Mouse (Mus musculus) liver (tissue): ENCODE measurements around the gene Uqcrh.

Source experiments
- DNase-seq: peaks from one replicate; pipeline ENCODE4 v3.0.0-alpha.2; 2020; ENCODE audit warnings: mixed read lengths

Uqcrh gene

DNA sequence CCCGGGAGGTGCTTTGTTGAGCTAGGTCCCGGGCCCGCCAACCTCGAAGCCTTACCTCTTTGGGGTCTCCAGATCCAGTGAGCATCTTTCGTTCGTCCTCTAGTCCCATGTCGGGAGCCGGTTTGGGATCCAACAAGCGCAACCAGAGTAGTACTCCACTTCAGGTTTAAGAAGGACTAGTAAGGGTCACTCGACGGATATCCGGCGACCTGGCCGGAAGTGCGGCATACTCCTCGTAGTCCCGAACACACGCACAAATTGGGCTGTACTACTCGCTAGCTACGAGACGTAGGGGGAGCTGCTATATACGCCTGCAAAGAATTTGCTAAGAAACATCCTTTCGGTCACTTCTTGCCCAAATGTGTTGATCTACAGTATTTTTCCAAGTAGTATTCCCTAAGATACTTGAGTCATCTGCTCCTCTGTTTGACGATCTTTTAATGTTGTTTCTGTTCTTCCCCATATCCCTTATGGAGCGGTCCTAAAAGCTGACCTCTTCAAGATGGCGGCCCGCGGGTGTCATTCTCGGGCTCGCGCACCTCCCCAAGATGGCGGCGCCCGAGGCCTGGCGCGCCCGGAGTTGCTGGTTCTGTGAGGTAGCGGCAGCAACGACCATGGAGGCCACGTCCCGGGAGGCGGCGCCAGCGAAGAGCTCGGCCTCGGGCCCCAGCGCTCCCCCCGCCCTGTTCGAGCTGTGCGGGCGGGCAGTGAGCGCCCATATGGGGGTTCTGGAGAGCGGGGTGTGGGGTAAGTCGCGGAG is at the start of gene Uqcrh, which contains the start of gene Lrrc41:
Gene Uqcrh (minus strand): TSS at position 211 of the 760 bp plus-strand sequence.
Gene Lrrc41 (plus strand): TSS at position 409 of the 760 bp plus-strand sequence.
- peak; percentile 96 for DNase-seq

DNA sequence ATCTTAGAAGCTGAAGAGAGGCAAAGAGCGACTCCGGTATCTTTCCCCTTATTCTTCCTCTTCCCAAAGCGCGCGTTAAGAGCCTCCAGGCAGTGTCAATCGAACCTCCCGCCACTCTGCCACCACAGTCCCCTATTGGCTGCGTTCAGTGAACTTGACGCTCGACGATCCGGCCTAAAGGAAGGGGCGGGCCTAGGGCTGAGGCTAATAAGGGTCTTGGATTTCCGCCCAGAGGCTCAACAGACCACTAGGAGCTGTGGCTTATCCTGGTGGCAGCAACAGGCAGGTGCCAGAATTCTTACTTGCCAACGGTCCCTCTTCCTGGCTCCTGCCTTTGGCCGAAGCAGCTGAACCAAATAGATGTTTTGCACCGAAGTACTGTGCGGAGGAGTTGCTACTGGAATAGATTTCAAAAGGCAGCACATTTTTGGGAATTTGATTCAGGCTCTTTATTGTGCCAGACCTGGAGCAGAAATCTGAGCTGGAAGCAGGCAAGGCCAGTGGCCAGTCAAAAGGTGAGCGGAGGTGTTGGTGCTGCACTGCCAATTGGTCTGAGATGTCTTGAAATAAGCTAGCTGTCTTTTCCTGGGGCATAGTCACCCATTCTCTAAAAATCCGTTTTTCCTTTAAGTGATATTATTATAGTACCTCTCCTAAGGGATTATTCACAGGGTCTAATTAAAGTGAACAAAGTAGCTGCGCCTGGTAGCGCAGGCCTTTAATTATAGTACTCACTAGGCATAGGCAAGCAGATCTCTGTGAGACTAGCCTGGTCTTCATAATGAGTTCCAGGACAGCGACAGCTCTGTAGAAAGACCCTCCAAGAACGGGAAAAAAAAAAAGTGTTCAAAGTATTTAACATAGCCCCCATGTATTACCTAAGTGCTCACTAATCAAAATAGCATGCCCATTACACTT is 49.0 kb upstream of the Uqcrh start, which contains the start of the genes Rad54l and Pomgnt1:
Gene Rad54l (minus strand): TSS at position 89 of the 918 bp plus-strand sequence.
Gene Pomgnt1 (plus strand): TSS at position 239 of the 918 bp plus-strand sequence.
- DNase-seq, result peak; percentile 92

DNA sequence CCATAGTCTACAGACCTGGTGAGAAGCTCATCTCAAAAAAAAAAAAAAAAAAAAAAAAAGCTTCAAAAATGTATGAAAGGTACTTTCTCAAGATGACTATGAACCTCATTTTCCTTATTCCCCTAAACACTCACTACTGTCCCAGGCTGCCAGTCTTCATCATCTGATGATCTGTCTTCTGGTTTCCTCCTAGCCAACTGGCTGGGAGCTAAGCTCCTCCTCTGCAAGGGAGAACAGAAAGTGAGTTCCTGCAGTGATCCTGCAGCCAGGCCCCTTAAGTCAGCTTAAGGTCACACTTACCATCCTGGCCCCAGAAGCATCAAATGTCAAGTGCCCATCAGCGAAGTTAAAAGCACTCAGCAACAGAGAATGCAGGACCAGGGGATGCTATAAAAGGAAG is 47.9 kb upstream of the Uqcrh start:
- DNase-seq, result peak; percentile 34

DNA sequence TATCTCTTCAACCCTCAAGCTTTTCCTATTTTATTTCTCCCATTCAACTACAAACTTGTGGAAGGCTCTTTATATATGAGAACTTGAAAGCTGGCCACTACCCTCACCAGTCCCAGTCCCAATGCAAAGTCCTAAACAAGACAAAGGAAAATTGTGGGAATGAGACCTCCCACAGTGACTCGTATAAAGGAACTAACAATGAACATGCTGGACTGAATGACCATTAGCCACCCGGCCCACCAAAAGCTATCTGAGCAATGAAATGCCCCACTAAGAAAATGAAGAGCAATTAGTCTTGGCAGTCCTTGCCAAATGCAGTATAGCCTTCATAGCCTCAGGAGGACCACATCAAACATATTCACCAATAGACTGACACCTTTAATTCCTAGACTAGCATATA is 36.6 kb upstream of the Uqcrh start:
- DNase-seq, result no peak

DNA sequence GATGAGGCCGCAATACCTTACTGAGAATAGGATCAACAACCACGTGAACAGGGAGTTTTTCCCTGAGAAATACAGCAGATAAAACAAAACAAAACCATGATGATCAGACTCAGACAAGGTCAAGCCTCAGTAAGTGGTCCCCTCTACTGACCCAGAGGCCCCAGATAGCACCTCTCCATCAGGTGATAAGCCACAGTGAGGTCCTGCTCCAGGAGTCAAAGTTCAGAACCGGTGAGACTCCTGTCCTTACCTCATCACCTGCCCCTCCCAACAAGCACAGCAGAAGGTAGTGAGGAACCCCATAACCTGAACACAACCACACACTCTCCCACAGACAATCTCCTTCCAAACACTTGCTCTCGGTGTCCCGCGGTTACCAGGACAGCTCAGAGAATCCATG is 35.8 kb upstream of the Uqcrh start:
- DNase-seq, result no peak

DNA sequence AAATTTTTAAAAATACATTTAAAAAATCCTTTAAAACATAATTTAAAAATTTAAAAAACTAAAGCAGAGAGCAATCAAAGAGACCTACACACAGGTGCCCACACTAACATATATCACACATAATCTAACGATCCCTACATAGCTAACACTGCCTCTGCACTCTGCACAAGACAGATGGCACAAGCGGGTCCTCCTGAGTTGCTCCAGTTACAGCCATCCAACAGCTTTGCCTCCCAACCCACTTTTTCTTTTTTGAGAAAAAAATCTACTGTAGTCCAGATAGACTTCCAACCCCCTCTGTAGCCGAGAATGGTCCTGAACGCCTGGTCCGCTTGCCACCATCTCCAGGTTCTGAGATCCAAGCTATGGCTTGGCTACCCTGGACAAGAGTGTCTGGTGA is 30.4 kb upstream of the Uqcrh start:
- DNase-seq, result no peak

DNA sequence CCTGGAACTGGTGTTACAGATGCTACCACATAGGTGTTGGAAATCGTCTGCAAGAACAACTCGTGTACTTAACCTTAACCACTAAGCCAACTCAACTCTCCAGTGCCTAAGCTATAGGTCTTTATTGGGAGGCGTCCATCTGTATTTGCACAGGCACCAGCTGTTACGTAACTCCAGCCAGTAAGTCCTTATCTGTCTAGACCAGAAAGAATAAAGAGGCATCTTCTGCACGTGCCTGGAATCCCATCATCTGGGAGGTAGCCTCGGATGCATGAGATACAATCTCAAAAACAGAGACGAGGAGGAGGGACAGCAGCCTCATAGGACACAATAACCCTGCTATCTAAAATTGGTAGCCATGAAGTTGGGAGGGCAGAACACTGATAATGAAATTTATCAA is 26.1 kb upstream of the Uqcrh start:
- peak; percentile 58 for DNase-seq

DNA sequence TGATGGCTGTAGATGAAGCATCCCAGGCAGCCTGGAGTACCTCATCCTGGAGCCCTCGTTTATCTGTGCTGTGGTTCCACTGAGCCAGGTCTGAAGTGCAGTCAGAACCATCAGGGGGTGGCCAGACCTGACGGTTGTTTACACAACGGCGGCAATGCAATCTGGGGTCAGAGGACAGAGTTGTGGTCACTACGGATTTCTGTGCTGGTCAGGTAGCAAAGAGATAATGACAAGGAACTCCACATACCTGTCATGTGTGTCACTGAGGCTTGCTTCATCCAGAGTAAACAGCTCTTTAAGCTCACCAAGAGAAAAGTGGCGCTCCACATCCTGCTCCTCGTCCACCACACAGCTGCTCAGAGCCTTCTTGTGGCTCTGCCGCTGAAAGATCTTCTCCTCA is 22.3 kb upstream of the Uqcrh start:
- peak; percentile 33 for DNase-seq

DNA sequence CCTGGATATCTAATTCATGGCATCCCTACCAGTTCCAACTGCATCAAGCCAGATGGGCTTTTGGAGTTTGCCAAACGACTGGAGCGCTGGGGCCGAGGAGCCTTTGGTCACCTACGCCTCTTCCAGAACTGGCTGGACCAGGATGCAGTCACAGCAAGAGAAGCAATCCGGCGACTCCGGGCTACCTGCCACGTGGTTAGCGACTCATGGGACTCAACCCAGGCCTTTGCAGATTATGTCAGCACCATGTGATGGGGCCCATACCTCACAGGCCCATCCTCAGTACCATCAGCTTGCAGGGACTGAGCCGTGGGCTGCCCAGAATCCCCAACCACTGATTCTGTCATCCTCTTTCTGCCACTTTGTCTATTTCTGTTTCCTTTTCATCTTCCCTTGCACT is 21.4 kb upstream of the Uqcrh start:
- DNase-seq, result no peak

DNA sequence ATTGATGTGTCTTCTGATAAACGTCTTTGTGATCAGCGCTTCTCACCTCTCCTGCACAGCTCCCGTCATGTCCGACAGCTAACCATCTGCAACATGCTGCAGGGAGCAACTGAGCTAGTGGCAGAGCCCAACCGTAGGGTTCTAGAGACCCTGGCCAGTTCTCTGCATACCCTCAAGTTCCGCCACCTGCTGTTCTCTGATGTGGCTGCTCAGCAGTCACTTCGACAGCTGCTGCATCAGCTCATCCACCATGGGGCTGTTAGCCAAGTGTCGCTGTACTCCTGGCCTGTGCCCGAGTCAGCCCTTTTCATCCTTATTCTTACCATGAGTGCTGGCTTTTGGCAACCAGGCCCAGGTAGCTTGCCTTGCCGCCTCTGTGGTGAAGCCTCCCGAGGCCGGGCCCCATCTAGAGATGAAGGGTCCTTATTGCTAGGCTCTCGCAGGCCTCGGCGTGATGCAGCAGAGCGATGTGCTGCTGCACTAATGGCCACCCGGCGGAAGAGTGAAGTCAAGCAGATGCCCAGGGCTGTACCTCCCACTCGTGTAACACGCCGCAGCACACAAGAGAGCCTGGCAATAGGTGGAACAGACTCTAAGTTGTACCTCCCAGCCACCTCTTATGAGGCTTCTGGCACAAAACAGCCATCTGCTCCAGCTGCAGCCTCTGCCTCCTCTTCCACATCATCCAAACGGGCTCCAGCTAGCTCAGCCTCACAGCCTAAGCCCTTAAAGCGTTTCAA is 13.8 kb upstream of the Uqcrh start:
- no peak for DNase-seq

DNA sequence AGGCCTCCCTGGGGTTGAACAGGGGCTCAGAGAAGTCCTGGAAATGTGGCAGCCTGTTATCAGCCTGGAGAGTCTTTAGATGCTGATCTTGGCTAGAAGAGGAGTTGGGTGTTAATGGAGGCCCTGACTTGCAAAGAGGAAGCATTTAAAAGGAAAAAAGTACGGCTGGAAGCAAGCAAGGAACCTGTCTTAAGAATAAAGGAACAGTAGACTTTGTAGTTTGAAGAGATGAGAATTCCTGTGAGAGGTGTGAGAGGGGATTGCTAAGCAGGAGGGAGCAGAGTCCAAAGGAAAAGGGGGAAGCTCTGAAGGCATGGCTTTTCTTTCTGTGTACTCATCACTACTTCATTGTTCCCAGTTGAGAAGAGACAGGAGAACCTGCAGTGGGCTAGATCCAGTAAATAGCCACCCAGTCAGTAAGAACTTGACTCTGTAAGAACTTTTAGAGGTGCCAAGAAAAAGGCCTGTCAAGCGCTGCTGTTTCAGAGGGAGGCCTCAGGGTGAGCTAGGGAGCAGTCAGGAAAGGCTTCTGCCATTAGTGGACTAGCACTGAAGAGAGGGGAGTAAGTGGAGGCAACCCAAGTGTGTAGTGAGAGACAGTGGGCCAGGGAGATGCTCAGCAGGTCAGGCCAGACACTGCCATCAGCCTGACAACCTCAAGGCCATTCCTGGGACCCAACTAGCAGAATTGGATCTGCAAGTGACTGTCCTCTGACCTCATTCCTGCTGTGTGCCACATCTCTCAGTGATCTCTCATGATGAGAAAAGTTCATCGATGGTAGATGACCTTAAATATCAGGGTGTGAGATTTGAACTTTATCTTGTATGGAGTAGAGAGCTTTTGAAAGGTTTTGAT is 2.6 kb upstream of the Uqcrh start:
- DNase-seq, result no peak

DNA sequence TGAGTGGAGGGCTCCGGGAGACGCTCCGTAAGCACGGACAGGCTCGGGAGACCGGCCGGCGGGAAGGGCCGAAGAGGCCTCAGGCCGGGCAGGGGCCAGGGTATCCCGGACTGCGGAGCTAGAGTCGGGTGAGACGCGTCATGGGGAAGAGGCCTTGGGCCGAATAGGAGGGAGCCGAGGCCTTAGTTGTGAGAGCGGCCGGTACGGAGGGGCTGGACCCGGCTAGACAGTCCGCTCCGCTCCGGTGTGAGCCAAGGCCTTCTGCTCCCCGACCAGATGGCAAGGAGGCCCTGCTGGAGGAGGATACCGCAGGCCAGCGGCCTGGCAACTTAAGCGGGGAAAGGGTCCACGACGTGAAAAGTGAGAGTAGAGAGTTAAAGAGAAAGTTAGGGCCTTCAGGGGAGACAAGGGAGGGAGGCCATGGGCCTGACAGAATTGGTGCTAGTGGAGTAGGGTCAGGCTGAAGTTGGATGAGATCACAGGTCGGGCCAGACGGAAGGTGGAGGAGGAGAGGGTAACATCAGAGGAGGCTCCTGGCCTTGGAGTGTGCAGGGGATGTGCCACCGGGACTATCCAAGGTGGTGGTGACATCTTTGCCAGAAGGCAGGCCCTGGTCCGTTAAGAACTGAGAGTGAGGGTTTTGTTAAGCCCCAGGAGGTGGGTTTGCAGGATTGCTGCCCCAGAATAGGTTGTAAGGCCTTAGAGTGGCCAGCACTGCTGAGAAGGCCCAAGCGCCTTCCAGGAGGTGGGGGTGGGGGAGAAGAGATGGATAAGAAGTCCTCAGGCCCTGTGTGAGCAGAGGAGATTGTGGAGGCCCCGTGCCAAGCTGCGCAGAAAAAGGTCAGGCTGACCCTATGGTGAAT is 1.7 kb upstream of the Uqcrh start:
- peak; percentile 62 for DNase-seq

DNA sequence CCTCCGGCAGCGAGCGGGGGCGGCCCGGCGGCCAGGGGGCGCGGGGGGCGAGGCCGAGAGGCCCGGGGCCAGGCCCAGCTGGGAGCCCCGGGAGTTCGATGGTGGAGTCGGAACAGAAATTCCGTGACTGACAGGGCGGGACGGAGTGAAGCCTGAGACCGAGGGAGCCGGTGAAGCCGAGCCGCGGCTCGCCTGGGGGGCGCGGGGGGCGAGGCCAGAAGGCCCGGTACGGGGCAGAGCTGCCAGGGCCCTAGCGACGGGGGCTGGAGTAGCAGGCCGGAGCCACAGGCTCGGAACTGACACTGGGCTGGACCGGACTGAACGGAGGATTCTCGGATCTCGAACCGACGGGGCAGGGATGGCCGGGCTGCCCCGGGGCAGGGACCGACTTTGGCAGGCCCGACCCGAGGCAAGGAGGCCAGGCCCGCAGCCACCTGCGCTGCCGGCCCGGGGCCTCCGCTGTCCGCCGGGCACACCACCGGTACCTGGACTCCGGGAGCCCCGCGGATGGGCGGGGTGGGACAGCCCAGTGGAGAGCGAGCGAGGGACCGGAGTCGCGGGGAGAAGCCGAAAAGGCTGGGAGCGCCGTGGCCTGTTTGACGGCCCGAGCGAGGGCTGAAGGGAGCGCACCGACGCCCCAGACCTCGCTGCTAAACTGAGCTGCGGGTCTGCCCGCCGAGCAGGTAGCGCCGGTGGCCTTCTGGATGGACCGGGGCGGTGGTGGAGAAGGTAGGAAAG is 929 bp upstream of the Uqcrh start:
- peak; percentile 76 for DNase-seq

DNA sequence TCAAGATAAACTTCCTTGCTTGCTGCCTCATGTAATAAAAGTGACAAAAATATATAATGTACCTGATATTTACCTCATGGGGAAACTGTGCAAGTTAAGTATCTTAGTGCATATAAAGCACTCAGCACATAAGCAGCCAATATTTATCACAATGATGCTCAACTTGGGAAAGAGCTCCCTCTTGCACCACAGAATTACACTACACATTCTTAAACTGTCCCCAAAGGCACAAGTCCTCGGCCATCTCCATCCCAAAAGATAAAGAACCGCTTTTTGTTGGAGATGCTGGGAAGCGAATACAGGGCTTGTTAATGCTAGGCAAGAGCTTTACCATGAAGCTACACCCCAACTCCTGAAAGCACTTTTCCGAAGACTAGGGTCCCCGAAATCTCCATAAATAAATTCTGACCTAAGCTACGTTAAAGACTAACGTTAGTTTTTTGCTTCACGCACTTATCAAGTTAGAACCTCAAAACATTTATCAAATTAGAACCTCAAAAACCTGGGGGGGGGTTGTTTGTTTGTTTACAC is 661 bp downstream of the Uqcrh start:
- no peak for DNase-seq

DNA sequence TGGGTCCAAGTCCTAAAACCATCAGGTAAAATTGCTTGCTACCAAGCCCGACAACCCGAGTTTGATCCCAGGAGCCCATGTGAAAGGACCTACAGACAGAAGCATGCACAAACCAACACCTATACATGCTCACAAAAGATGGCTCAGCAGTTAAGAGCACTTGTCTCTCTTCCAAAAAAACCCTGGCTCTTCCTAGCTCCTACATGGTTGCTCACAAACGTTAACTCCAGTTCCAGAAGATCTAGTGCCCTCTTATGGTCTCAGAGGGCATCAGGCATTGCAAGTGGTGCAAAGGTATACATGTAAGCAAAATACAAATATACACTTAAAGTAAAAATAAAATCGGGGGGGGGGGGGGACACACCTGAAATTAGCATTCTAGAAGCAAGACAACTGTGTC is 1.7 kb downstream of the Uqcrh start:
- DNase-seq, result no peak

DNA sequence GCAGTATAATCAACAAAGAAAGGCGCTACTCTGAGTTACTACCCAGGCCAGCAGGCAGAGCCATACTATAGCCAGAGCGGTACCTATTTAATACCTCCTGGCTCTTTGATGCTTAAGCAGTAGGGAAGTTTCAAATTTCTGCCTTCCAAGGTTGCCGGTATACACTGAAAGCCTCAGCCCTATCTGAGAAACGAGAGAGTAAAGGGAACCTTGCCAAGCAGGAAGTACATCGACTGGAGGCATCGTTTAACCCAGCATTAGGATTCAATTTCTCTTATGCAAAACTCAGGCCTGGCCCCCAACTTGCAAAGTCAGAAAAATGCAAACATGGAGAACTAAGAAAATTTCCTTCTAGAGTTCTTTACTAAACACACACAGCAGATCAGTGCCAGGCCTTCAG is 4.8 kb downstream of the Uqcrh start:
- no peak for DNase-seq

DNA sequence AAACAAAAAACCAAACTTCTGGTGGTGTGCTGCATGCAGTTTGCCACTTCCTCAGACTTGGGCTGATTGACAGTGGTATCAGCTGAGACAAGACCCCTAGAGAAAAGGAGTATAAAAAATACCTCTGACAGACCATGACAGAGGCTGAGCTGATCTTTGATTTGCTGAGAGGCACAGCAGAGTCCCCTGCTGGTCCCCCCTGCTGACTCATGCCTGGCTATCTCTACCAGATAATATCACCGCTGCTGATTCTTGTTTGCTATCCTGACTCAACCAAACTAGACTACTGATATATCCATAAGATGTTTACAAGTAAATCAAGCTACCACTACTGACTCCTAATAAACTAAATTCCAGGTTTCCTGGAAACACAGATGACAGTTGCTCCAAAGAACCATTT is 11.0 kb downstream of the Uqcrh start:
- peak; percentile 14 for DNase-seq

DNA sequence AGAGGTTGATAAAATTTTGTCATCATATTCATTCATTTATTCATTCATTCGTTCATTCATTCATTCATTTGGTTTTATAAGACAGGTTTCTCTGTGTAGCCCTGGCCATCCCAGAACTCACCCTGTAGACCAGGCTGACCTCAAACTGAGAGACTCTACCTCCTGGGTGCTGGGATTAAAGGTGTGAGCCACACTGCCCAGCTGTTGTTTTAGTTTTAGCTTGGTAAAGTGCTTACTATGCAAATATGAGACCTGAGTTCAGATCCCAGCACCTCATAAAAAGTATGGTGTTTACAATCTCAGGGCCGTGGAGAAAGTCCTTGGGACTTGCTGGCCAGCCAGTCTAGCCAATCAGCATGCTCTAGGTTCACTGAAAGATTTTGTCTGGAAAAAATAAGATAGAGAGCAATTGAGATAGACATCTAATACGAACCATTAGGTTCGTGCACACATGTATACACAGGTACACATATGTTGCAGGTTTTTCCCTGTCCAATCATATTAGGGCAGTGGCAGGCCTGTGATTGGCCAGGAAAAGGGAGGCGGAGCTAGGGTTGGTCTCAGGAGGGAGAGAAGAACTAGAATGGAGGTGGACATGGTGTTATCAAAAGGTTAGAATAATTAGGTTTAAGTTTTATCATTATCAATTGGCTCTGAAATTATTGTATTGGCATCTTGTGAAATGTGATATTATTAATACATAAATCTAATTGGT is 15.7 kb downstream of the Uqcrh start:
- DNase-seq, result no peak

DNA sequence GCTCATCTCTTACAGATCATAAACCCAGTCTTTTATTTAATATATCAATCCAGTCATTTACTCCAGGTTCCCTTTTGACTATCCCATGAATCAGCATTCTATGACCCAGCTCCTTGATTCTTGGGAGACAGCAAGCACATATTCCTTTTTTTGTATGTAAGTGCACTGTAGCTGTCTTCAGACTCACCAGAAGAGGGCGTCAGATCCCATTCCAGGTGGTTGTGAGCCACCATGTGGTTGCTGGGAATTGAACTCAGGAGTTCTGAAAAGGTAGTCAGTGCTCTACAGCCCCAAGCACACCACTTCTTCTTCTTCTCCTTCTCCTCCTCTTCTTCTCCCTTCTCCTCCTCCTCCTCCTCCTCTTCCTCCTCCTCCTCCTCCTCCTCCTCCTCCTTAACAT is 17.3 kb downstream of the Uqcrh start:
- DNase-seq, result no peak
